Mouse (Mus musculus) limb, embryonic 11.5 days (tissue): ENCODE results near the gene Wbp11. TPM values are rescaled to one million over a fixed set of nuclear protein-coding genes. Genes with fewer than 3 reads are reported as not detected.

Source experiments
- ATAC-seq: fragments of 200-750 bp; cut with Nextera tagmentation; 2 replicates; pipeline ENCODE4 v1.8.0; 2017; ENCODE audit warnings: low read depth; ENCODE audit not compliant: insufficient number of reproducible peaks, low FRiP score, low TSS enrichment
- DNase-seq: peaks from one replicate; pipeline ENCODE4 v3.0.0-alpha.2; 2015; ENCODE audit warnings: low spot score
- H3K27ac ChIP-seq: fragments of 300-500 bp; sonication (generic); replicated peaks from 2 replicates; pipeline ENCODE4 v1.5.1; 2014; ENCODE audit warnings: low read depth, mild to moderate bottlenecking, low read length
- H3K27me3 ChIP-seq: fragments of 300-500 bp; sonication (generic); 2 replicates; pipeline ENCODE4 v1.6.1; 2014; ENCODE audit warnings: mild to moderate bottlenecking, low read length, mixed read lengths; ENCODE audit not compliant: control insufficient read depth, insufficient read depth
- H3K36me3 ChIP-seq: fragments of 300-500 bp; sonication (generic); 2 replicates; pipeline ENCODE4 v1.6.1; 2014; ENCODE audit warnings: mild to moderate bottlenecking, low read length, moderate library complexity, mixed read lengths; ENCODE audit not compliant: control insufficient read depth, insufficient read depth
- H3K4me1 ChIP-seq: fragments of 300-500 bp; sonication (generic); 2 replicates; pipeline ENCODE4 v1.6.1; 2014; ENCODE audit warnings: low read length, mixed read lengths; ENCODE audit not compliant: control insufficient read depth, insufficient read depth
- H3K4me2 ChIP-seq: fragments of 300-500 bp; sonication (generic); 2 replicates; pipeline ENCODE4 v1.6.1; 2014; ENCODE audit warnings: low read depth, mild to moderate bottlenecking, moderate library complexity; ENCODE audit not compliant: severe bottlenecking
- H3K4me3 ChIP-seq: fragments of 300-500 bp; sonication (generic); 2 replicates; pipeline ENCODE4 v1.5.1; 2014; ENCODE audit warnings: low read depth, low read length
- H3K9ac ChIP-seq: fragments of 300-500 bp; sonication (generic); 2 replicates; pipeline ENCODE4 v1.6.1; 2014; ENCODE audit warnings: mild to moderate bottlenecking, low read length
- H3K9me3 ChIP-seq: fragments of 300-500 bp; sonication (generic); 2 replicates; pipeline ENCODE4 v1.6.1; 2016; ENCODE audit warnings: low read length; ENCODE audit not compliant: control insufficient read depth
- WGBS: fragments of 180-500 bp; shearing (Covaris S2); extraction: QIAGEN DNeasy Blood & Tissue Kit; methylation state at CpG from one replicate; pipeline ENCODE4 v1.1.7; 2014; 5-methylcytosine and 5-hydroxymethylcytosine counted together
- polyA plus RNA-seq: library from polyadenylated mRNA; unstranded; fragments of >200 nt; fragmentation: Nextera tagmentation; extraction: Ambion mirVana; gene quantifications from 2 replicates; pipeline ENCODE4 v1.2.1, GENCODE M21; 2014

Wbp11 gene
- polyA plus RNA-seq, 1 experiment from 2014 or later = 169 TPM

- DNase-seq = no peak
- no peaks in the 10 kb centered on the region for H3K9me3 ChIP-seq
- 24% methylated on average over 11 of the region's 11 CpGs for WGBS
- no peak overlapping the region for H3K9ac ChIP-seq
- no peaks in the 10 kb centered on the region for H3K27me3 ChIP-seq
- peaks cover 4% of the 10 kb centered on the region; the same call in 1 of the 2 replicates for H3K4me1 ChIP-seq
- ATAC-seq = no peak
- H3K36me3 ChIP-seq = no peaks in the 10 kb centered on the region
- no peak overlapping the region for H3K27ac ChIP-seq
- H3K4me2 ChIP-seq = no peak overlapping the region
- H3K4me3 ChIP-seq = no peak overlapping the region
These were observed 29.8 kb upstream of the Wbp11 start for GRCm38 (mm10) chr6:136857873-136858260.

GRCm38 (mm10) chr6:136857186-136857872, 29.3 kb upstream of the Wbp11 start, which contains the start of gene Art4:
Gene Art4 (minus strand): TSS chr6:136857733.
- H3K27me3 ChIP-seq = no peaks in the 10 kb centered on the region
- 0 out of 2 replicates have a peak within 1 kb of the TSS, but pooled peaks have one; percentile 14 for H3K9ac ChIP-seq
- H3K27ac ChIP-seq = no peak within 1 kb of the TSS
- no peak within 1 kb of the TSS for H3K4me3 ChIP-seq
- DNase-seq (peak; percentile 33), ATAC-seq (no peak)
- H3K36me3 ChIP-seq = no peaks in the 10 kb centered on the region
- H3K9me3 ChIP-seq = no peaks in the 10 kb centered on the region
- 63% methylated on average over 18 of the region's 18 CpGs for WGBS
- H3K4me2 ChIP-seq = no peak within 1 kb of the TSS
- peaks cover 8% of the 10 kb centered on the region; the same call in 1 of the 2 replicates for H3K4me1 ChIP-seq

DNA sequence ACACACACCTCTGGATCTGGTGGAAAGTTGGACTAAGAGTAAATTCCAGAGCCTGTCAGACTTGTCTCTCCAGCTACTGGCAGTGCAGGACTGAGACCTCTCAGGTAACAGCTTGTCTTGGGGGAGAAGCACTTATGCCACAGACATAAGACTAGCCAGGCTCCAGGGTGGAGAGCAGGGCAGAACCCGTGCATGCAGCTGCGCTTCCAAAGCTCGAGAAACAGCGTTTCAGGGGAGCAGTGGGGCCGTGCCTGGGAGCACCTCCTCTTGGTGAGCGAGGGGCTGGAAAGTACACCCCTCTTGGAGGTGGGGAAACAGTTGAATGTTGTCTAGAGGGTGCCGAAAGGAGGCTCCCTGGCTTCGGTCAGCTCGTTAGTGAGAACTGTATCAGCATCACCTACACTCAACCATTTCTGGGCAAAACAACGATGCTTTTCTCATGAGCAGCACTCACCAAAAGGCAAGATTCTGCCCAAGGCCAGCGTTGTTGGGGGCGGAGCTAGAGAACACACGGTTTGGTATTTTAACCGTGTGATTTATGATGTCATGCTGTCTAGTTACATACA, 28.1 kb upstream of the Wbp11 start:
- peaks cover 8% of the 10 kb centered on the region; the same call in 1 of the 2 replicates for H3K4me1 ChIP-seq
- no peak overlapping the region for H3K4me3 ChIP-seq
- WGBS = 45% methylated on average over 14 of the region's 14 CpGs
- H3K9me3 ChIP-seq = no peaks in the 10 kb centered on the region
- no peaks in the 10 kb centered on the region for H3K27me3 ChIP-seq
- DNase-seq (peak; percentile 47), ATAC-seq (no peak; the same call in 1 of the 2 replicates)
- no peak overlapping the region for H3K4me2 ChIP-seq
- peak overlapping the region; percentile 78; the same call in 1 of the 2 replicates for H3K27ac ChIP-seq
- no peaks in the 10 kb centered on the region for H3K36me3 ChIP-seq
- H3K9ac ChIP-seq = no peak overlapping the region

DNA sequence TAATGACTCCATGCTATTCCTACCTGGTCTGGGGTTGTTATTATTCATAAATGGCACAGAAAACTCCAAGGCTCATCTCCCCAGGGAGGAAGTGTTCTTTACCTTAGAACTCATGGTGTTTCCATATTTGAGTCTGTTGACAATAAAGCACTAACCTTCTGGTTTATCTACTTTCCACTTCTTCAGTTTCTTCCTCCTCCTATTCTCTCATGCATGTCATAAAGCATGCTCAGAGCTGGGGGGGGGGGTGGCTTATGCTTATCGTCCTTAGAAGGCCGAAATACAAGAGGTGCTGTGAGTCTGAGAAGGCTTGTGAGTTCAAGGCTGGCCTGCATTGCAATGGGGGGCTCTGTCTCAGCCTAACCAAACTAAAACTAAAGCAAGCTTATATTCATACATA, 27.1 kb upstream of the Wbp11 start:
- no peak for DNase-seq
- Histone ChIP-seq H3K4me1 (peaks cover 8% of the 10 kb centered on the region; the same call in 1 of the 2 replicates), H3K9me3 (no peaks in the 10 kb centered on the region), H3K4me3 (no peak overlapping the region), H3K4me2 (no peak overlapping the region), H3K9ac (no peak overlapping the region), H3K27me3 (no peaks in the 10 kb centered on the region), H3K27ac (no peak overlapping the region), H3K36me3 (no peaks in the 10 kb centered on the region)
- no peak for ATAC-seq
- 83% methylated on average over 2 of the region's 2 CpGs for WGBS

- no peaks in the 10 kb centered on the region for H3K27me3 ChIP-seq
- ATAC-seq = no peak
- no peak for DNase-seq
- H3K9me3 ChIP-seq = no peaks in the 10 kb centered on the region
- no peak overlapping the region for H3K4me2 ChIP-seq
- no peak overlapping the region for H3K4me3 ChIP-seq
- H3K27ac ChIP-seq = no peak overlapping the region
- 88% methylated on average over 11 of the region's 11 CpGs for WGBS
- peaks cover 8% of the 10 kb centered on the region; the same call in 1 of the 2 replicates for H3K4me1 ChIP-seq
- no peak overlapping the region for H3K9ac ChIP-seq
- H3K36me3 ChIP-seq = no peaks in the 10 kb centered on the region
These were observed 26.3 kb upstream of the Wbp11 start for GRCm38 (mm10) chr6:136854361-136854781.

DNA sequence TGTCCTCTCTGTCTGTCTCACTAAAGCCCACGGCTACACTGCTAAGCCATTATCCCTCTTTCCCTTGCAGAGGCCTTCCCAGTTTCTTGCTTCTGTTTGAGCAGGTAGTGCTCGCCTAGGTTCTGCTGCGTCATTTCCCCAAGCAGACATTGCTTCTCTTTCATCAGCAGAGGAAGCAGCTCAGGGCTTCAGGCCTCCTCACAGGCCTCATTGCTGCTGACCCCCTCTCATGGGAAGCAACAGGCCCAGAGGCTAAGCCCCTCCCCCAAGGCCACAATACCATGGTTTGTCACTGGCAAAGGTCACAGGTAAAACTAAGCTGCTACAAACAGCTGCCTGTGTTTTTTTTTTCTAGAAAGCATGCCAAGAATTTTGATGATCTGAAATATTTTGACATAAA, 24.7 kb upstream of the Wbp11 start:
- WGBS = 49% methylated on average over 3 of the region's 3 CpGs
- H3K4me3 ChIP-seq = no peak overlapping the region
- peak; percentile 56 for DNase-seq
- H3K36me3 ChIP-seq = no peaks in the 10 kb centered on the region
- no peaks in the 10 kb centered on the region for H3K27me3 ChIP-seq
- 0 out of 2 replicates have a peak overlapping the region, but pooled peaks have one; percentile 22 for H3K9ac ChIP-seq
- no peak overlapping the region for H3K4me2 ChIP-seq
- ATAC-seq = no peak
- H3K9me3 ChIP-seq = no peaks in the 10 kb centered on the region
- H3K4me1 ChIP-seq = peaks cover 8% of the 10 kb centered on the region; the same call in 1 of the 2 replicates
- no peak overlapping the region; the same call in 1 of the 2 replicates for H3K27ac ChIP-seq

DNA sequence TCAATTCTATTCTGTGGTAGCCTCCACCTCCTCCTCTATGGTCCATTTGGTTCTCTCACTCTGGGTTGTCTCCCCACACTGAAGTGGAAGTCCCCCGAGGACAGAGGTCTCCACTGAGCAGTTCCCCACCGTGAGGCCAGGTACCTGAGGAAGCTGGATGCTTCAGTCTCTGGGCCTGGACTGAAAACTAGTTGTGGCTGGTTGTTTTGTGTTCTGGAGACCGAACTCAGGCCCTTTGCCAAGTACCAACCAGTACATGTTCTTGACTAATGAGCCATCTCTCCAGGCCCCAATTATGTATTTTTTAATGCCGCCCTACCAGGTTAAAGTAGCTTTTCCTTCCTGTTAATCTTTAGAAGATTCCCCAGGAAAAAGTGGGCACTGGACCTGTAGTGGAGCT, 24.3 kb upstream of the Wbp11 start:
- Histone ChIP-seq H3K9ac (no peak overlapping the region), H3K9me3 (no peaks in the 10 kb centered on the region), H3K36me3 (no peaks in the 10 kb centered on the region), H3K4me1 (peaks cover 8% of the 10 kb centered on the region; the same call in 1 of the 2 replicates), H3K4me3 (no peak overlapping the region), H3K4me2 (no peak overlapping the region), H3K27ac (no peak overlapping the region; the same call in 1 of the 2 replicates), H3K27me3 (no peaks in the 10 kb centered on the region)
- 82% methylated on average over 4 of the region's 4 CpGs for WGBS
- no peak for ATAC-seq
- no peak for DNase-seq

DNA sequence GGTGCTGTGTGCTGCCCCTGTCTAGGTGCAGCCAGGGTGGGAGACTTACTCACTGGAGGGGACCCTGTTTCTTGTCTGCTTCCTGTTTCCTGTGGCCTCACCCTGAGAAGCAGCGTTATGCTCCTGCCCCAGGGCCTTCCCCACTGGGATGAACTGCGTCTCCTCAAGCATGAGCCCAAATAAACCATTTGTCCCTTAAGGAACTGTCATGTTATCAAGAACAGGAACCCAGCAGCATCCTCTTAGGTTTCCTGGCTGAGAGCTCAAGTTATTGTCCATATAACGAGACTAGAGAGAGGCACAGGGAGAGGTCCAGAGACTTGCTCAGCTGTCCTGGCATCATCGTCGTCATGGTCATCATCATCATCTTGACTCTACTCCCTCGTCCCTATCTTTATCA, 22.2 kb upstream of the Wbp11 start:
- Histone ChIP-seq H3K4me2 (no peak overlapping the region), H3K9me3 (no peaks in the 10 kb centered on the region), H3K4me3 (no peak overlapping the region), H3K4me1 (peaks cover 5% of the 10 kb centered on the region; the same call in 1 of the 2 replicates), H3K27ac (no peak overlapping the region), H3K36me3 (no peaks in the 10 kb centered on the region), H3K27me3 (no peaks in the 10 kb centered on the region), H3K9ac (no peak overlapping the region)
- no peak for DNase-seq
- ATAC-seq = no peak
- 72% methylated on average over 6 of the region's 6 CpGs for WGBS
